Mouse (Mus musculus) embryo, embryonic 11.5 days (tissue): ENCODE data around the gene Hoxd3.

ENCODE experiments used
- DNase-seq: peaks from one replicate; pipeline ENCODE4 v3.0.0-alpha.2; 2012; ENCODE audit warnings: low read depth, low spot score

The Hoxd3 gene

GRCm38 (mm10) chr2:74678891-74679595, 32.7 kb upstream of the Hoxd3 start, which contains the start of gene Hoxd11:
Gene Hoxd11 (plus strand): TSS chr2:74679557.
- DNase-seq = no peak

- no peak for DNase-seq
These were observed 32.1 kb upstream of the Hoxd3 start for GRCm38 (mm10) chr2:74679596-74679971.

- no peak for DNase-seq
These were observed 31.7 kb upstream of the Hoxd3 start for GRCm38 (mm10) chr2:74679980-74680379.

GRCm38 (mm10) chr2:74680561-74681398, 30.9 kb upstream of the Hoxd3 start:
- DNase-seq = no peak

GRCm38 (mm10) chr2:74681594-74682531, 29.9 kb upstream of the Hoxd3 start:
- no peak for DNase-seq

GRCm38 (mm10) chr2:74682796-74683195, 28.9 kb upstream of the Hoxd3 start:
- no peak for DNase-seq

GRCm38 (mm10) chr2:74683471-74683951, 28.2 kb upstream of the Hoxd3 start:
- no peak for DNase-seq

- no peak for DNase-seq
These were observed 27.6 kb upstream of the Hoxd3 start for GRCm38 (mm10) chr2:74684106-74684505.

- DNase-seq = no peak
These were observed 26.6 kb upstream of the Hoxd3 start for GRCm38 (mm10) chr2:74685059-74685603.

GRCm38 (mm10) chr2:74686301-74686987, 25.3 kb upstream of the Hoxd3 start:
- peak; percentile 78 for DNase-seq

GRCm38 (mm10) chr2:74686988-74687697, 24.6 kb upstream of the Hoxd3 start:
- DNase-seq = no peak

- no peak for DNase-seq
These were observed 23.8 kb upstream of the Hoxd3 start for GRCm38 (mm10) chr2:74687698-74688555.

GRCm38 (mm10) chr2:74688795-74689573, 22.7 kb upstream of the Hoxd3 start:
- no peak for DNase-seq

GRCm38 (mm10) chr2:74689574-74690337, 22.0 kb upstream of the Hoxd3 start:
- DNase-seq = no peak

GRCm38 (mm10) chr2:74690338-74690716, 21.4 kb upstream of the Hoxd3 start:
- no peak for DNase-seq

GRCm38 (mm10) chr2:74691022-74691951, 20.4 kb upstream of the Hoxd3 start, which contains the start of gene Hoxd10:
Gene Hoxd10 (plus strand): TSS chr2:74691924.
- DNase-seq = peak; percentile 82
